Mouse (Mus musculus) stomach, postnatal 0 days (tissue): ENCODE data around the gene Ank3.

Experiments
- CTCF ChIP-seq: IDR thresholded peaks from 2 replicates; pipeline ENCODE4 v1.5.1; 2016; ENCODE audit warnings: antibody characterized with exemption, low read depth, mild to moderate bottlenecking, moderate library complexity
- EP300 ChIP-seq: optimal IDR thresholded peaks from 2 replicates; pipeline ENCODE3; 2016; ENCODE audit warnings: antibody characterized with exemption

- no peak for TF ChIP-seq CTCF
- TF ChIP-seq EP300, result no peak
Observed at GRCm38 (mm10) chr10:69928358-69928757, 529.8 kb downstream of the Ank3 start.
